Mouse (Mus musculus): ENCODE data around the gene Nop2.
A peak's percentile ranks its signal among the peaks of the same experiment; 100 is the strongest.
"Not testable (repeated sequence)": the region's sequence is repeated elsewhere in the genome, so short reads cannot be mapped to it uniquely, and the experiment has no call there.

The Nop2 gene

GRCm38 (mm10) chr6:125153682-125154081 lies 22.0 kb downstream of the Nop2 start:
- no peak for DNase-seq (ENCODE audit: low spot score)

GRCm38 (mm10) chr6:125154550-125154949 lies 22.8 kb downstream of the Nop2 start:
- DNase-seq (ENCODE audit: low spot score) = no peak

GRCm38 (mm10) chr6:125155262-125155661 lies 23.6 kb downstream of the Nop2 start:
- no peak for DNase-seq (ENCODE audit: low spot score)

- no peak for DNase-seq (ENCODE audit: low spot score)
Measured at GRCm38 (mm10) chr6:125156491-125156890, 24.8 kb downstream of the Nop2 start.

GRCm38 (mm10) chr6:125156903-125157614 lies 25.4 kb downstream of the Nop2 start:
- DNase-seq (ENCODE audit: low spot score) = no peak

- no peak for DNase-seq (ENCODE audit: low spot score)
Measured at GRCm38 (mm10) chr6:125158944-125159492, 27.3 kb downstream of the Nop2 start.

- DNase-seq (ENCODE audit: low spot score) = no peak
Measured at GRCm38 (mm10) chr6:125159773-125160557, 28.3 kb downstream of the Nop2 start.

- no peak for DNase-seq (ENCODE audit: low spot score)
Measured at GRCm38 (mm10) chr6:125160558-125160853, 28.8 kb downstream of the Nop2 start.

- no peak for DNase-seq (ENCODE audit: low spot score)
Measured at GRCm38 (mm10) chr6:125160854-125161760, 29.4 kb downstream of the Nop2 start.

- DNase-seq (ENCODE audit: low spot score) = peak; percentile 82
Measured at GRCm38 (mm10) chr6:125161971-125162370, 30.3 kb downstream of the Nop2 start.

GRCm38 (mm10) chr6:125162615-125163305 lies 31.1 kb downstream of the Nop2 start:
- DNase-seq (ENCODE audit: low spot score) = not testable (repeated sequence)

- DNase-seq (ENCODE audit: low spot score) = no peak
Measured at GRCm38 (mm10) chr6:125163801-125164657, 32.3 kb downstream of the Nop2 start.

- DNase-seq (ENCODE audit: low spot score) = peak; percentile 72
Measured at GRCm38 (mm10) chr6:125164672-125165327, 33.1 kb downstream of the Nop2 start.

- peak; percentile 97 for DNase-seq (ENCODE audit: low spot score)
Measured at GRCm38 (mm10) chr6:125165328-125165891, 33.7 kb downstream of the Nop2 start.

GRCm38 (mm10) chr6:125166051-125166751 lies 34.5 kb downstream of the Nop2 start, which contains the start of gene Gapdh:
Gene Gapdh, minus strand, starts transcription at chr6:125166467.
- DNase-seq (ENCODE audit: low spot score) = no peak

GRCm38 (mm10) chr6:125166861-125167650 lies 35.3 kb downstream of the Nop2 start:
- DNase-seq (ENCODE audit: low spot score) = no peak

- DNase-seq (ENCODE audit: low spot score) = no peak
Measured at GRCm38 (mm10) chr6:125168086-125168485, 36.4 kb downstream of the Nop2 start.

- DNase-seq (ENCODE audit: low spot score) = no peak
Measured at GRCm38 (mm10) chr6:125170194-125170593, 38.5 kb downstream of the Nop2 start.

Measured in T-cell, adult 2 months (primary cell).